Mouse (Mus musculus) retina, adult 2 months (tissue): ENCODE measurements around the gene Tbc1d17.
A peak's percentile ranks its signal among the peaks of the same experiment; 100 is the strongest.

ENCODE experiments used
- DNase-seq: peaks from one replicate; pipeline ENCODE4 v3.0.0-alpha.2; 2012; ENCODE audit warnings: low read depth, low spot score

The Tbc1d17 gene

DNA sequence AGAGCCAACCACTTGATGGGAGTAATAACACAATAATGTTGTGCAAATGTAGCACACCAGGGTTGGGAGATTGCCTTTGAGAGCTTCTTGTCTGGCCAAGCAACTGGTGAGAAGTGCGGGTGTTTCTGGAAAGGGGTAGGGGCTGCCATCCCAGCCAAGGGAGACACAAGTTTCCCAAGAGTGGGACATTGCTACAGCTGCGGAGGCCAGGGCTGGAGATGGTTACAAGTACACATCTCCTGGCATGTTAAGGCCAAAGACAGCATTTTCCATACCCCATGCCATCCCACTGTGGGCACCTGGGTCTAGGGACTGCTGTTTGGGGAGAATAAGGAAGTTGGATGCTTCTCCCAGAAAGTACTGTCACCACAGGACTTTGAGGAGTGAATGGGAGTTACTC lies 4.2 kb upstream of the Tbc1d17 start:
- no peak for DNase-seq

DNA sequence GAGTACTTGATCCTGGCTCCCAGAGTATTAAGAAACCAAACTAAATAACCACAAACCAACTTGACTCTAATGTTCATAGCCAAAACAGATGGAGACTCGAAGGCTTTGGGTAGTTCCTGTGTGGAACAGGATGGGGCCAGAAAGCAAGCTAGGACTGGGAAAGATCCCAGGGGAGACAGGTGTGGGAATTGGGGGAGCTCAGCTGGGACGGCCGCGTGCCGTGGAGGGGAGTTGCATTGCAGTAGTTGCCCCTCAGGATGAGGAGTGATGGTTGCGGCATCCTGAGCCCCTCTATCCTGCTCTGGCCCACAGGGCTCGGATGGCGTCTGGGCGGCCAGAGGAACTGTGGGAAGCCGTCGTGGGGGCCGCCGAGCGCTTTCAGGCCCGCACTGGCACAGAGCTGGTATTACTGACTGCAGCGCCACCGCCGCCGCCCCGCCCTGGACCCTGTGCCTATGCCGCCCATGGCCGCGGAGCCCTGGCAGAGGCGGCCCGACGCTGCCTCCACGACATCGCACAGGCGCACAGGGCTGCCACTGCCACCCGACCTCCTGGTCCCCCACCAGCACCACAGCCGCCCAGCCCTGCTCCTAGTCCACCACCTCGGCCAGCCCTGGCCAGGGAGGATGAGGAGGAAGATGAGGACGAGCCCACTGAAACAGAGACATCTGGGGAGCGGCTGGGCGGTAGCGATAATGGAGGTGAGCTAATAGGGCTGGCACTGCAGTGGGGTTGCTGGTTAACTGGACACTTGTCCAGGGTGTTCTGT lies 3.6 kb upstream of the Tbc1d17 start:
- DNase-seq, result no peak

DNA sequence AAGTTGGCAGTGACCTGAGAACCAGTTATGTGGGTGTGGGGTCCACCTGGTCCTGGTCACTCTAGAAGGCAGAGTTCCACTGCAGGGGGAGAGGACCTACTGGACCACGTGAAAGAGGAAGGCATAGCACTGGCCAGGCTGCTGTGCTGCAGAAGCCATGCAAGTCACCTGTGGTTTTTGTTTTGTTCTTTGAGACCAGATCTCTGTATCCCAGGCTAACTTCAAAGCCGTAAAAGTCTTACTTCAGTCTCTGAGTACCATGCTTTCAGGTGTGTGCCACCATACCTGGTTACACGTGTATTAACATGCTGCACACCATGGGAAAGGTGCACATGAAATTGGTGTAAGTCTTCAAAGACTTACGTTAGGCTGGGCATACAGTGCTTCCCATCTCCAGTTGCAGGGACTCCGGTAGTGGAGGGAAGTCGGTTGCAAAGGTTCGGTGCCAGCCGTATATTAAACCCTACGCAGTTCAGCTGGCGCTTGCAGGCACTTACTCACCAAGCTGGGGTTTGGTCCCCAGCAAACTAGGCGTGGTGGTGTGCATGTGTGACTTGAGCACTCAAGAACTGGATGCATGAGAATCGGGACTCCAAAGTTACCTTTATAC lies 2.9 kb upstream of the Tbc1d17 start:
- no peak for DNase-seq

DNA sequence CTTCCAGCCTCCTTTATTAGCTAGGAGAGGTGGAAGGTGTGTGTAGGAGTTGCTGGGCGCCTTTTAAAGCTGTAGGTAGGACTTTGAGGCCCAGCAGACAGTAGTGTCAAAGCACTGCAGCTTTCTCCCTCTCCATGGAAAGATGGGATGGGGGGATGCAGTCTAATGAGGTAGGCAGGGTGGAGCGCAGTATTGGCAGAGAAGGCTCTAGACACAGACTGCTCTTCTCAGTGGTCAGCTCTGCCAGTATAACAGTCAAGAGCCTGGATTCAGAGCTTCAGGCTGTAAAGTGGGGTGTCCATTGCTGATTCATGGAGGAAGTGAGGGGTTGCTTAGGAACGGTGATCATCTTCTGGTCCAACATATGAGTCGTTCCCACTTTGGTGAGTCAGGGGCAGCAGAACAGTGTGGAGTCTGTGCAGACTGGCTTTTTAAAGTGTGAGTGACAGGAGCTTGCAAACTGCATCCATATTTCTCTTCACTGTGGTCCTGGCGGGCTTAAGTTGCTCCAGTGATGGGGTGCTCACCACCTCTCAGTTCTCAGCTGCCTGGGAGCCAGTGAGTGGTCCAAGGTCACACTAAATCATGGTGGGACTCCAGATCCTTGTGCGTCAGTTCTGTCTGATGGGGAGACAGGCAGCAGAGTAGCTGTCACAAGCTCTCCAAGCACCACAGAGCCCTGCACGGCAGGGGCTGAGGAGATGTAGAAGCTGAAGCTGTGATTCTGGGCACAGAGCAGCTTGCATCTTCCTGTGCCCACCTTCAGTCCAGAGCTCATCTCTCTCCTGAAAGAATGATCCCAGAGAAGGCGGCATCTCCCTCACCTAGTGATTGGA lies 2.1 kb upstream of the Tbc1d17 start:
- no peak for DNase-seq

DNA sequence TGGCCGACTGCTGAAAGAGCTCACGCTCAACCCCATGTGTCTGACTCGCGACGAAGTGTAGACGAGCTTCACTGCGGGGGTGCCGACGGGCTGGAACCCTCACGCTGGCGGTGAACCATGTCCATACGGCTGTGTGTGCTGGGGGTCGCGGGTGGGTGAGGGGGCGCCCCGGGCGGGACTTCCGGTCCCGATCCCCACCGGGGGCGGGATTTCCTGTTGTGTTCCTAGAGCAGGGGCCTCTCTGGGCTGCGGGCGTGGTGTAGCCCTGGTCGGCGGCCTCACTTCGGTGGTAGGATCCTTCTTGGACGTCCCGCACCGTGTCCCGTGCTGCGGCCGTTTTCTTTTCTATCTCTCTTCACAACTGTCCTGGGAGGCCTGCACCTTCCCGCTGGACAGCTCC lies 1.3 kb upstream of the Tbc1d17 start:
- peak; percentile 46 for DNase-seq

DNA sequence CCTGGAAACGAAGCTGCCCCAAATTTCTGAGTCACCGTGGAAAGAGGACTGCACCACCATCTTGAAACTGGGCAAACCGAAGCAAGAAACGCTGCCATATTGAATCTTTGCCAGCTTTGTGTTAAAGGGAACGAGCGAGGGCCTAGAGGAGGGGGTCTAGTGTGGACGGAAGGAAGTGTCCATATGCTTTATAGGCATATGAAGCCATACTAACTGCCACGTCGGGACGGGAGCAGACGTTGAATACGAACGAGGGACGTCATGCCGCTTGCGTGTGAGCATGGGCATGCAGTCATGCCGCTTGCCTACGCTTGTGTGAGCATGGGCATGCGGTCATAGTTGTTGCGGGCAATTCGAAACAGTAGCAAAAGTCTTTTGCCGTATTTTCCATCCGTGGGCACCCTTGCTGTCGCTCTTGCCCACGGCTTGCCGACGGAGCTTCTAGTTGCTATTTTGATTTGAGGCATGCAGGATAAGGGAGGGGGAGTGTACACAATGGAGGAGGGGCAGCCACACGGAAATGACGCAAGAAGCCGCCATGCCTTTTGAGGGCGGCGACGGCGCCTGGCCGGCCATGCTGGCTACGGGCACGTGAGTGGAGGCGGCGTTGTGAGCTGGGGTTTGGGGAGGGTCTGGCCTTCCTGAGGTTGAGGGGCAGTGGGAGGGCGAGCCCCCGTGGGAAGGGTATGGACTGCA lies 685 bp upstream of the Tbc1d17 start:
- DNase-seq, result peak; percentile 84

DNA sequence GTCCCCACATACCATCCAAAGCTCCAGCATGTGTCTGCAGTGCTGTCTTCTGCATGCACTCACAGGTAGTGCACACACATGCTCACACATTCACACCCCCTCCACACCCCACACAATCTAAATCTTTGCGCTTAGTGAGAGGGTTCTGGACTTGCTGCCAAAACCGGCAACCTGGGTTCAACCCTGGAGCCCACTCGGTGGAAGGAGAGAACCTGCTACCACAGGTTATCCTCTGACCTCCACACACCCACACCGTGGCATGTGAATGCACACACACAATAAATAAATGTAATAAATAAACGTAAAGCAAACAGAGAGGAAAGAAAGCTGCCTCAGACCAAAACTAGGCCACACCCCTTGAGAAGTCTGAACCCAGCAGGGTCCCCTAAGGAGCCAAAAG lies 1.1 kb downstream of the Tbc1d17 start:
- DNase-seq, result no peak

DNA sequence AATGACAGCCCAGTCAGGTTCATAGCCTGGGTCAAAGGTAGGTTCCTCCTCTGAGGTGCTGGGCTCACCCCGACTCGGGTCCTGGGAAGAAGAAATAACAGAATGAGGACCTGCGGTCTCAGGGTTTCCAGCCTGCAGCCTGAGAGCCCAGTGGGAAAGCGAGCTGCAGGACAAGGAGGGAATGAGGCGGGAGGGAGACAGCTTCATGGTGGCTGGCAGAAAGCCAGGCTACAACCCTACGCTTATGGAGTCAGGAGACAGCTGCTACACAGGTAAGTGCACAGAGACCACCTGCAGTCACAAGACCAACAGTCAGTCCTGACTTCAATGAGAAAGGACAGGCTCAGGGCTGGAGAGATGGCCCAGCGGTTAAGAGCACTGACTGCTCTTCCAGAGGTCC lies 2.1 kb downstream of the Tbc1d17 start:
- no peak for DNase-seq

DNA sequence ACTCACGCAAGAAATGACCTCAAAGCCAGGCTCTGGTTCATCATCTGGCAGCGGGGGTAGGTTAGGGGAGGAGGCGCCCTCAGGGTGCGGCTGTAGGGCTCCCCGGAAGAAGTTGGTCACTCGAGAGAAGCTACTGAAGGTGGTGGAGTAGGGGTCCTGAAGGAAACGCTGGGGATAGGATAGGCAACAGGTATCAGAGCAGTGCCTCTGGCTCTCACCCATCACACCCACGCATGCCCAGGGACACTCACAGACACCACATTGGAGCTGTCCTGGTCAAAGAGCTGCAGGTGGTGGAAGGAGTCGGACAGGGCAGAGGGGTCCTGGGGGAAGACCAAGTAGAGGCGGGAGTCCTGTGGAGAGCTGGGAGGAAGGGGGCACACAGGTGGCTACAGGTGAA lies 3.9 kb downstream of the Tbc1d17 start:
- DNase-seq, result no peak

DNA sequence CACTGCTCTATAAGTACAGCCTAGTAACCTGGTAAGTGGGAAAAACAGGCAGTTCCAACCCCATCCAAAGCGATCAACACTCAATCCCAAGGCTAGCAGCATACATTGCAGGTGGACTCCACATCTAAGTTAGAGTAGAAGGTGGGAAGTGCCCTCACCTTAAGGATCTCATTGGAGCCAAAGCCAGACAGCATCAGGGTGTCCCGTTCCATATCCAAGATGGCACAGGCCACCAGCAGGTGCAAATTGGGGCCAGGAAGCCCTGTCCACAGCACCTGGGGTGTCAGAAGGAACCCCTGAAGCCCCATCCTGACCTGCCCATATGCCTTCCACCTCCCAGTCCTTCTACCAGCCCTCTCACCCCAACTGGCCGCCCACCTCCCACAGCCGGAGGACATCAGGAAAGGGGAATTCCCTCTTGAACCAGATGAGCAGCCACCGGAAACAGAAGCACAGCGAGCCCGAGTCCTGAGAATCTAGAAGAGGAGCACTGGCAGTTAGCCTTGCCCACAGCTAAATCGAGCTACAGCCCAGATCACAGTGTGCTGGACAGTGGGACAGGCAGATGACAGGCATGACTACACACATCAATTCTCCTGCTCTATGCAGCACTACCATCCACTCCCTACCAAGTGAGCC lies 6.9 kb downstream of the Tbc1d17 start:
- no peak for DNase-seq

DNA sequence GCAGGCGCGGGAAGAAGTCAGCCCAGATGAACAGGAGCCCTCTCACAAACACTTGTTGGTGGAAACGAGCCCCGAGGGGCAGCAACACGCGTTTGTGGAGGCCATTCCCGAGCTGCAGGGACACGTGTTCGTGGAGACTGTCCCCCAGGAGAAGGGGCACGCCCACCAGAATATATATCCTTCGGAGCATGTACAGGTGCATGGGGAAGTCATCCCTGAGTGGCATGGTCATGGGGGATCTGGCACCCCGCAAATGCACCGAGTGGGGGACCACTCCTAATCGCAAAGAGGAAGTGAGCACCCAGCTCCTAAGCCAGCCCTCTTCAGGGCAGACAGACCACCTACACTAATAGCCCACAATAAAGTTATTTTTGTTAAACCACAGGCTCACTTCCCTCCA lies 8.5 kb downstream of the Tbc1d17 start:
- DNase-seq, result no peak

DNA sequence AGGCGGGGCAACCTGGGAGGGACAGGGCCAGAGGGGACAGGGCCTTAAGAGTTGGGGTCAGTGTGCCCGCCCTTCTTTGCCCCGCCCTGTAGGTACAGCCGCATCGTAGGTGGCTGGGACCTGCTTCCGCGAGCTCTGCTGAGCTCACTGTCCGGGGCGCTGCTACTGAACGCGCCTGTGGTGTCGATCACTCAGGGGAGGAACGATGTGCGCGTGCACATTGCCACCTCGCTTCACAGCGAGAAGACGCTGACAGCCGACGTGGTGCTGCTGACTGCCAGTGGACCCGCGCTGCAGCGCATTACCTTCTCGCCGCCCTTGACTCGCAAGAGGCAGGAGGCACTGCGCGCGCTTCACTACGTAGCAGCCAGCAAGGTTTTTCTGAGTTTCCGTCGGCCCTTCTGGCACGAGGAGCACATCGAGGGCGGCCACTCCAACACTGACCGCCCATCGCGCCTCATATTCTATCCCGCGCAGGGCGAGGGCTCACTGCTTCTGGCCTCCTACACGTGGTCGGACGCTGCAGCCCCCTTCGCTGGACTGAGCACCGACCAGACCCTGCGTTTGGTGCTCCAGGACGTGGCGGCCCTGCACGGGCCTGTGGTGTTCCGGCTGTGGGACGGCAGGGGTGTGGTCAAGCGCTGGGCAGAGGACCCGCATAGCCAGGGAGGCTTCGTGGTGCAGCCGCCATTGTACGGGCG lies 9.2 kb downstream of the Tbc1d17 start:
- DNase-seq, result no peak

DNA sequence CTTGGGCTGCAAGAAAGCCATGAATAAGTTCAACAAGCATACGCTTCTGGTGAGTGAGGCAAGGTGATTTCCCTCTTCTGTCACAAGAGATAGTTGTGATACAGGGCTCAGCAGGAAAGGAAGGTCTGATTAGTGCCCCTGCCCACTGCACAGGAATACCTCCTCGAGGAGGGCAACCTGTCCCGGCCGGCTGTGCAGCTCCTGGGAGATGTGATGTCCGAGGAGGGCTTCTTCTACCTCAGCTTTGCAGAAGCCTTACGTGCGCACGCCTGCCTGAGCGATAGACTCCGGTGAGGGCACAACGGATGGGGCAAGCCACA lies 9.7 kb downstream of the Tbc1d17 start:
- DNase-seq, result no peak

DNA sequence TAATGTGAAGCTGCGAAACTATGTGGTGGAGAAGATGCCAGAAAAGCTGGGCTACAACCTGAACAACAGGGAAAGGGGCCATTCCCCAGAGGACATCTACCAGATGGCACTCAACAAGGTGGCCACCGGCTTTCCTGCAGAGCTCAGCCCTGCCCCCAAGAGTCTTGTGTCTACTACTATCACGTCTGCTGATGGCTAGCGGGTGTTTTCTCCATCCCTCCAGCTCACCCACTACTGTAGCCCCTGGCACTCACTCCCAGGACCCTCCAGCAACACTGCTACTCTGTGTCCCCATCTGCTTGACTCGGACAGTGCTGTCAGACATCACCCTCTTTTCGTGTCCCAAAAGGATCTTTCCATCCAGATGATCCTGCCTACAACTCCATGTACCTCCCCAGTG lies 10.8 kb downstream of the Tbc1d17 start:
- DNase-seq, result no peak

DNA sequence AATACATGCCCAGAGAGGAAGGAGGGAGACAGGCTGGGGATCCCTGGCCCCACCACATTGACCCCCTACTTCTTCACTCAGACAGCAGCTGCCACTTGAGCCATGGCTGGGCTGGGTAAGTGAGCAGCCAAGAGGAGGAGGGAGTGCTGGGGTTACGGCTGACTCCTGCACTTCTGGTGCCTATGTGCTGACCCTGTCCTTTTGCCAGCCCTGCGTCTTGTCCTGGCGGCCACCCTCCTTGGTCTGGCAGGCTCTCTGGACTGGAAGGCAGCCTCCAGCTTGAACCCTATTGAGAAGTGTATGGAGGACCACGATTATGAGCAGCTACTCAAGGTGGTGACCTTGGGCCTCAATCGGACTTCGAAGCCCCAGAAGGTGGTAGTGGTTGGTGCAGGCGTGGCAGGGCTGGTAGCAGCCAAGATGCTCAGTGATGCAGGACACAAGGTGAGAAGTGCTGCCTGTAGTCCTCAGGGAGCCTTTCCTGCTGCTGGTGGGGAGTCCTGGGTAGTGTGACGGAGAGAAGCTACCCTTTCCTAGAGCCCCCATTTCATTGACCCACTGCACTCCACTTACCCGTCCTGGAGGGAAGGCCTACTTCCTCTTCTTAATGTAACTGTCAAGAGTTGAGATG lies 12.3 kb downstream of the Tbc1d17 start:
- no peak for DNase-seq

DNA sequence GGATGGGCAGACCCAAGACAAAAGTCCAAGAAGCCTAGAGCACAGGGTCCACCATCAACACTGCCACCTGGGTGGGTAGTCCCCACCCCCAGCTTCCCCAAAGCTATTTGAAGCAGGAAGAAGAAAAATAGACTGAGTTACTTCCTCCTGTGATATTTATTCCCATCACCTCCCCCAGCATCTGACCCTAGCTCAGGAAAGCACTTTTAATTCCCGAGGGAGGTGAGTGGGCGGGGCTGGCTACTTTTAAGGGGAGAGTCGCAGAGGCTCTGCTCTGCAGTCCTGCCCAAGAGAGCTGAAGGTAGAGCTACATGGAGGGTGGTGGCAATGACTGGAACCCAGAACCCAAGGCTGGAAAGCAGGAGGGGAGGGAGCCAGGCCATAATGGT lies 12.9 kb downstream of the Tbc1d17 start:
- DNase-seq, result no peak

DNA sequence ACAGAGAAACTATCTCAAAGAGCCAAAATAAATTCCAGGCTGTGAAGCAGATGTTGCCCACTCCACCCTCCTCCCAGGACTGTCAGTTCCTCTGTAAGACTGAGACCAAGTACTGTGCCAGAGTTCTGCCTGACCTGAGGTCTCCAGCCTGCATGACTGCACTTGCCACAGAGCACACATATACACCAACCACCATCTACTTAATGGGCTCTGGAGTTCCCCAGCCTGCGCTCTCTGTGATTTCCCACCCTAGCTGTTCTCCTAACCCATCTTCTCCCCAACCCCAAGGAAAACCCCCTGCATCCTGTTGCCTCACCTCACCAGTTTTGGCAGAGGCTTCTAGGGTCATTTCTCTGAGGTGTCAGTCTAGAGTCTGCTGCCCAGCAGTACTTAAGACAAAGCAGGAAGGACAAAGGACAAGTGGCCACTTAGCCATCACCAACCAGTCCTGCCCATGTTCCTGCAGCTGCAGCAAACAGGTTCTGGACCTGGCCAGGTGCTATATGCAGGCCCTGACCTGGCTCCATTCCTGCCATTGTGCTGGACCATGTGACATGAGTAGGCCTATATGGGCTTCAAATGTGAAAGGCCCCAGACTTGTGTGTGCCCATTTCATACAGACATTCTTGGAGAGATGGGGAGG lies 13.4 kb downstream of the Tbc1d17 start:
- DNase-seq, result no peak

DNA sequence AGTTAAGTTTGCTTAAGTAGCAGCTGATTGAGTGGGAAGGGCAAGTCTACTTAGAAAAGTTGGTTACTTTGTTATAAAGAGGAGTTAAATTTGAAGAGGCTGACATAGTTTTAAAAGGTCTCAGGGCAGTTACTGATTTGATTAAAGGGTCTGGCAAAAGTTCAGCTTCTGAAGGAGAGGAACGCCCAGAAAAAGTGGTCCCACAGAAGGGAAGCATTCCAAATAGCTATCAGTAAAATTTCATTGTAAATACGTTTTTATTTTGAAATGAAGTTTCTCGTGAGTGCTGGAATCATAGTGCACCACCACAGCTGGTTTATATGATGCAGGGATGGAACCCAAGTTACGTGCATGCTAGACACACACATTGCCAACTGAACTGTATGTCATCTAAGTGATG lies 16.1 kb downstream of the Tbc1d17 start:
- DNase-seq, result no peak

DNA sequence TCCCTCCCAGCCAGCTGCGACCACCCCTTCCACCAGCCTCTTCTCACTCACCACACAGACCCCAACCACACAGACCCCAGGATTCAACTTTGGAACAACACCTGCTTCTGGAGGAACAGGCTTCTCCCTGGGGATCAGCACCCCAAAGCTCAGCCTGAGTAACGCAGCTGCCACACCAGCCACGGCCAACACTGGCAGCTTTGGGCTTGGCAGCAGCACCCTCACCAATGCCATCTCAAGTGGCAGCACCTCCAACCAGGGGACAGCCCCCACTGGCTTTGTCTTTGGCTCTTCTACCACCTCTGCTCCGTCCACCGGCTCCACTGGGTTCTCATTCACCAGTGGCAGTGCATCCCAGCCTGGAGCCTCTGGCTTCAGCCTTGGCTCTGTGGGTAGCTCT lies 20.2 kb downstream of the Tbc1d17 start:
- no peak for DNase-seq

DNA sequence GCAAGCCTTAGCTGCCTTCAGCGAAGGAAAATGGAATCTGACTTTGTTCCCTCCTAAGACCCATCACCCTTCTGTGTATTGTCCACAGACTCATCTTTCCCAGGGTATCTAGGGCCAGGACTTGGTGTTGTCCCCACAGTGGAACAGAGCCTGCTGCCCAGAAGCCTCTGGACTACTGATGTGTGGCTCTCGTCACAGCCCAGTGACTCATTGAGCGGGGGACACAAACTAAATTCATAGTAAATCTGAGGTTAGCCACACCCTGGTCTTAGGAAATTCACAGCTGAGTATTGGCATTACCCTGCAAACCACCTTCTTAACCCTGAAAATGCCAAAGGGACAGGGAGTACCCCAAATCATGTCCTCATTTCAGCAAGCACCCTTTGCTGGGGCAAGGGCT lies 22.1 kb downstream of the Tbc1d17 start:
- no peak for DNase-seq
